In genomic region chr4:152011171-152011760, GRCm38 (mm10) we compare ENCODE assay signal across 8 mouse cellular contexts. TPM values are rescaled to one million over a fixed set of nuclear protein-coding genes. Genes with fewer than 3 reads are reported as not detected.
DNase-seq lines count a peak whose midpoint lies in the region; ATAC-seq and TF ChIP-seq lines count a peak whose summit lies in the region.

No protein-coding gene starts in this region.

- H3K4me1 ChIP-seq in G1E (ENCODE audit: insufficient read depth, low read depth, low read length): peaks cover 59% of the 10 kb centered on the region
- H3K4me1 ChIP-seq in hindbrain, embryonic 14.5 days (replicated peaks; ENCODE audit: control insufficient read depth, insufficient read depth, low read length): peaks cover 29% of the 10 kb centered on the region

- peak overlapping the region; percentile 100 for H3K4me2 ChIP-seq in hindbrain, embryonic 14.5 days (replicated peaks)

- no peak overlapping the region for H3K27ac ChIP-seq in hindbrain, embryonic 14.5 days

- H3K36me3 ChIP-seq in G1E (replicated peaks): peaks cover 60% of the 10 kb centered on the region
- peaks cover 13% of the 10 kb centered on the region for H3K36me3 ChIP-seq in hindbrain, embryonic 14.5 days (replicated peaks; ENCODE audit: control insufficient read depth, insufficient read depth)

- H3K9ac ChIP-seq in hindbrain, embryonic 14.5 days: no peak overlapping the region

- TF ChIP-seq CTCF in G1E (IDR thresholded peaks at IDR 0.05; ENCODE audit: low read depth, low read length): no peak

- H3K4me3 ChIP-seq in G1E (ENCODE audit: low read depth, low read length): peak overlapping the region; percentile 95; the same call in 1 of the 2 replicates
- peak overlapping the region; percentile 65 for H3K4me3 ChIP-seq in hindbrain, embryonic 14.5 days (replicated peaks; ENCODE audit: low read length)

- peaks cover 23% of the 10 kb centered on the region for H3K27me3 ChIP-seq in G1E (ENCODE audit: insufficient read depth, low read length)
- peaks cover 36% of the 10 kb centered on the region for H3K27me3 ChIP-seq in hindbrain, embryonic 14.5 days (ENCODE audit: control insufficient read depth, insufficient read depth, low read length)

- peak; percentile 34 to 42 for DNase-seq in heart, adult 18-20 months
- DNase-seq in heart, adult 8-10 months (ENCODE audit: low spot score): no peak
- no peak for DNase-seq in G1E (ENCODE audit: low spot score)
- no peak for DNase-seq in hindbrain, embryonic 14.5 days (ENCODE audit: low spot score)
- DNase-seq in retina, postnatal 1 day: no peak
- DNase-seq in thymus, postnatal 4 days: no peak
- DNase-seq in adrenal gland, postnatal 10 days: no peak

- WGBS in hindbrain, embryonic 14.5 days: 81% methylated on average over 8 of the region's 8 CpGs

- H3K9me3 ChIP-seq in G1E (replicated peaks): no peaks in the 10 kb centered on the region
- H3K9me3 ChIP-seq in hindbrain, embryonic 14.5 days (ENCODE audit: control insufficient read depth, low read length): no peaks in the 10 kb centered on the region

- ATAC-seq in G1E (ENCODE audit: extremely low read depth, insufficient number of reproducible peaks, low FRiP score, poor library complexity, severe bottlenecking): no peak
- ATAC-seq in hindbrain, embryonic 14.5 days (ENCODE audit: low FRiP score): no peak
- 0 out of 2 replicates have a peak, but pooled peaks have one; percentile 5 for ATAC-seq in megakaryocyte progenitor cell, adult 5-6 weeks (replicated peaks; ENCODE audit: poor library complexity)

RNA-seq across cellular contexts. Expression of gene Klhl21, which starts 2.7 kb away (rescaled TPM):
- total RNA-seq in heart, adult 18-20 months (2021): 10 to 100 TPM; 82.1 to 83.9 TPM
- 100 to 1,000 TPM in 1 of 4 experiments, 10 to 100 TPM in 3; 87.7 to 109 (median 93.7) TPM for total RNA-seq in heart, adult 8-10 months (2022)
- total RNA-seq in G1E (2014; fragmentation: Nextera tagmentation) (2.4 and 4.1 TPM in 2 replicates), G1E (2017) (3.8 and 4.4 TPM in 2 replicates)
- 12.2 and 13.5 TPM in 2 replicates for polyA plus RNA-seq in G1E (2012)
- 2.5 and 3.2 TPM in 2 replicates for polyA plus RNA-seq in hindbrain, embryonic 14.5 days (2014; fragmentation: Nextera tagmentation; extraction: Ambion mirVana)
- 3.4 and 3.6 TPM in 2 replicates for total RNA-seq in megakaryocyte progenitor cell, adult 5-6 weeks (2015)
- total RNA-seq in megakaryocyte progenitor cell, adult 5-6 weeks (2017): 6.6 and 7.9 TPM in 2 replicates
- 10 to 100 TPM; 17.8 to 21.4 TPM for total RNA-seq in adrenal gland, postnatal 10 days (2021)

RNA-seq across cellular contexts. Expression of gene Phf13, which starts 15.2 kb away (rescaled TPM):
- 1 to 10 TPM; 5.4 to 5.9 TPM for total RNA-seq in heart, adult 18-20 months (2021)
- total RNA-seq in heart, adult 8-10 months (2022): 1 to 10 TPM; 4.6 to 5.7 (median 5.1) TPM
- total RNA-seq in G1E (2014; fragmentation: Nextera tagmentation) (2.9 and 3.7 TPM in 2 replicates), G1E (2017) (2.0 and 2.3 TPM in 2 replicates)
- polyA plus RNA-seq in G1E (2012): 5.4 and 6.6 TPM in 2 replicates
- polyA plus RNA-seq in hindbrain, embryonic 14.5 days (2014; fragmentation: Nextera tagmentation; extraction: Ambion mirVana): 20.6 and 26.4 TPM in 2 replicates
- 2.8 and 4.6 TPM in 2 replicates for total RNA-seq in megakaryocyte progenitor cell, adult 5-6 weeks (2015)
- total RNA-seq in megakaryocyte progenitor cell, adult 5-6 weeks (2017): 1.0 and 2.7 TPM in 2 replicates
- 10 to 100 TPM; 16.4 to 17.8 TPM for total RNA-seq in adrenal gland, postnatal 10 days (2021)

RNA-seq across cellular contexts. Expression of gene Zbtb48, which starts 16.2 kb away (rescaled TPM):
- 1 to 10 TPM; 3.4 to 3.6 TPM for total RNA-seq in heart, adult 18-20 months (2021)
- total RNA-seq in heart, adult 8-10 months (2022): 1 to 10 TPM; 3.8 to 5.7 (median 5.0) TPM
- total RNA-seq in G1E (2014; fragmentation: Nextera tagmentation): 13.9 and 24.5 TPM in 2 replicates
- total RNA-seq in G1E (2017): 9.3 and 9.8 TPM in 2 replicates
- polyA plus RNA-seq in G1E (2012): 12.4 and 13.4 TPM in 2 replicates
- 19.1 and 20.7 TPM in 2 replicates for polyA plus RNA-seq in hindbrain, embryonic 14.5 days (2014; fragmentation: Nextera tagmentation; extraction: Ambion mirVana)
- total RNA-seq in megakaryocyte progenitor cell, adult 5-6 weeks (2015): 7.4 and 10.3 TPM in 2 replicates
- 4.8 and 6.6 TPM in 2 replicates for total RNA-seq in megakaryocyte progenitor cell, adult 5-6 weeks (2017)
- total RNA-seq in adrenal gland, postnatal 10 days (2021): 1 to 10 TPM; 7.2 to 9.6 TPM

RNA-seq across cellular contexts. Expression of gene Thap3, which starts 22.5 kb away (rescaled TPM):
- total RNA-seq in heart, adult 18-20 months (2021): 10 to 100 TPM; 10.5 to 14.9 TPM
- 10 to 100 TPM; 12.4 to 15.8 (median 13.6) TPM for total RNA-seq in heart, adult 8-10 months (2022)
- total RNA-seq in G1E (2014; fragmentation: Nextera tagmentation) (2.0 and 3.0 TPM in 2 replicates), G1E (2017) (0.82 and 1.6 TPM in 2 replicates)
- 4.2 and 5.5 TPM in 2 replicates for polyA plus RNA-seq in G1E (2012)
- 22.2 and 25.1 TPM in 2 replicates for polyA plus RNA-seq in hindbrain, embryonic 14.5 days (2014; fragmentation: Nextera tagmentation; extraction: Ambion mirVana)
- total RNA-seq in megakaryocyte progenitor cell, adult 5-6 weeks (2015): 7.2 and 8.0 TPM in 2 replicates
- 6.1 and 6.4 TPM in 2 replicates for total RNA-seq in megakaryocyte progenitor cell, adult 5-6 weeks (2017)
- total RNA-seq in adrenal gland, postnatal 10 days (2021): 10 to 100 TPM; 15.3 to 27.0 TPM

RNA-seq across cellular contexts. Expression of gene Tas1r1, which starts 27.1 kb away (rescaled TPM):
- total RNA-seq in heart, adult 18-20 months (2021): under 1 TPM; 0.10 to 0.13 TPM
- total RNA-seq in heart, adult 8-10 months (2022): not detected
- total RNA-seq in G1E (2014; fragmentation: Nextera tagmentation): 0.24 TPM in 1 of 2 replicates, not detected in the other
- total RNA-seq in G1E (2017): 0.06 and 0.27 TPM in 2 replicates
- polyA plus RNA-seq in G1E (2012): 0.02 and 0.04 TPM in 2 replicates
- 0.90 and 1.0 TPM in 2 replicates for polyA plus RNA-seq in hindbrain, embryonic 14.5 days (2014; fragmentation: Nextera tagmentation; extraction: Ambion mirVana)
- 0.71 and 0.91 TPM in 2 replicates for total RNA-seq in megakaryocyte progenitor cell, adult 5-6 weeks (2015)
- 1.2 and 3.2 TPM in 2 replicates for total RNA-seq in megakaryocyte progenitor cell, adult 5-6 weeks (2017)
- not detected for total RNA-seq in adrenal gland, postnatal 10 days (2021)

Comparison
In these comparisons a context has a peak if more than half of its experiments do, and no peak if none do; other contexts are left out.
1. DNase-seq: peak in heart, adult 18-20 months (2 of 2); none in heart, adult 8-10 months (single experiment), G1E (single experiment), hindbrain, embryonic 14.5 days (single experiment), retina, postnatal 1 day (single experiment), thymus, postnatal 4 days (single experiment) and adrenal gland, postnatal 10 days (single experiment).